Mouse (Mus musculus) thymus, adult 2 months (tissue): ENCODE data around the gene Hadha.

Source experiments
- CTCF ChIP-seq: fragments of 200-500 bp; IDR thresholded peaks from 2 replicates; pipeline ENCODE4 v1.5.1; 2012; ENCODE audit warnings: mild to moderate bottlenecking, control low read depth, low read length, moderate library complexity, borderline replicate concordance; ENCODE audit not compliant: control insufficient read depth, poor library complexity, insufficient read depth; ENCODE audit errors: extremely low read depth
- POLR2A ChIP-seq: fragments of 200-500 bp; IDR thresholded peaks from 2 replicates; pipeline ENCODE4 v1.6.1; 2012; ENCODE audit warnings: mild to moderate bottlenecking, low read length, control low read depth, moderate library complexity; ENCODE audit not compliant: control insufficient read depth, poor library complexity, insufficient read depth; ENCODE audit errors: extremely low read depth

GRCm38 (mm10) chr5:30111126-30111525, 43.8 kb downstream of the Hadha start:
- TF ChIP-seq POLR2A (no peak), CTCF (no peak)
